Mouse (Mus musculus) heart, postnatal 0 days (tissue): ENCODE results near the gene Bsnd. TPM values are rescaled to one million over a fixed set of nuclear protein-coding genes. Genes with fewer than 3 reads are reported as not detected.

Experiments used
- ATAC-seq: fragments of 200-750 bp; cut with Nextera tagmentation; 2 replicates; pipeline ENCODE4 v1.8.0; 2017; ENCODE audit warnings: low read depth, moderate number of reproducible peaks, moderate library complexity; ENCODE audit not compliant: insufficient read depth
- DNase-seq: peaks from one replicate; pipeline ENCODE4 v3.0.0-alpha.2; 2016; ENCODE audit warnings: low spot score
- H3K27ac ChIP-seq: fragments of 300-500 bp; sonication (generic); 2 replicates; pipeline ENCODE4 v1.5.1; 2014; ENCODE audit warnings: low read depth, mild to moderate bottlenecking
- H3K27me3 ChIP-seq: fragments of 300-500 bp; sonication (generic); 2 replicates; pipeline ENCODE4 v1.6.1; 2014; ENCODE audit warnings: low read length, mixed read lengths; ENCODE audit not compliant: control insufficient read depth, insufficient read depth
- H3K36me3 ChIP-seq: fragments of 300-500 bp; sonication (generic); replicated peaks from 2 replicates; pipeline ENCODE4 v1.6.1; 2014; ENCODE audit warnings: low read length, mixed read lengths; ENCODE audit not compliant: control insufficient read depth, insufficient read depth
- H3K4me1 ChIP-seq: fragments of 300-500 bp; sonication (generic); 2 replicates; pipeline ENCODE4 v1.6.1; 2014; ENCODE audit warnings: antibody characterized with exemption; ENCODE audit not compliant: control insufficient read depth, insufficient read depth
- H3K4me2 ChIP-seq: fragments of 300-500 bp; sonication (generic); 2 replicates; pipeline ENCODE4 v1.6.1; 2014; ENCODE audit warnings: low read depth, mild to moderate bottlenecking, low read length, moderate library complexity
- H3K4me3 ChIP-seq: fragments of 300-500 bp; sonication (generic); 2 replicates; pipeline ENCODE4 v1.5.1; 2014; ENCODE audit warnings: low read depth, low read length
- H3K9ac ChIP-seq: fragments of 300-500 bp; sonication (generic); replicated peaks from 2 replicates; pipeline ENCODE4 v1.6.1; 2014; ENCODE audit warnings: low read depth, low read length, mixed read lengths
- H3K9me3 ChIP-seq: fragments of 300-500 bp; sonication (generic); replicated peaks from 2 replicates; pipeline ENCODE4 v1.6.1; 2016; ENCODE audit warnings: low read length; ENCODE audit not compliant: control insufficient read depth
- CTCF ChIP-seq: IDR thresholded peaks from 2 replicates; pipeline ENCODE4 v1.5.1; 2016; ENCODE audit warnings: antibody characterized with exemption, control low read depth, low read depth
- EP300 ChIP-seq: IDR thresholded peaks from 2 replicates; pipeline ENCODE4 v1.6.1; 2016; ENCODE audit warnings: antibody characterized with exemption, low read depth
- WGBS: fragments of 180-500 bp; shearing (Covaris S2); extraction: QIAGEN DNeasy Blood & Tissue Kit; methylation state at CpG from one replicate; pipeline ENCODE4 v1.1.7; 2014; 5-methylcytosine and 5-hydroxymethylcytosine counted together
- polyA plus RNA-seq: library from polyadenylated mRNA; unstranded; fragments of >200 nt; fragmentation: Nextera tagmentation; extraction: Ambion mirVana; gene quantifications from 2 replicates; pipeline ENCODE4 v1.2.1, GENCODE M21; 2015
- total RNA-seq: library from RNA; depleted of rRNA; stranded (reverse); fragments of >200 nt; gene quantifications from 2 replicates; pipeline ENCODE4 v1.2.3, GENCODE M21; 2014; ENCODE audit warnings: low replicate concordance; rRNA removed

Bsnd gene
- total RNA-seq (0.15 TPM in 1 of 2 replicates, not detected in the other), polyA plus RNA-seq (not detected in 2 replicates)

- no peak for DNase-seq
- peaks cover 8% of the 10 kb centered on the region; the same call in 1 of the 2 replicates for H3K27me3 ChIP-seq
- H3K36me3 ChIP-seq: no peaks in the 10 kb centered on the region
- no peak within 1 kb of the TSS for H3K27ac ChIP-seq
- TF ChIP-seq EP300 (no peak), CTCF (no peak)
- no peaks in the 10 kb centered on the region for H3K4me1 ChIP-seq
- ATAC-seq: no peak
- no peaks in the 10 kb centered on the region for H3K9me3 ChIP-seq
- 64% methylated on average over 3 of the region's 3 CpGs for WGBS
- H3K9ac ChIP-seq: no peak within 1 kb of the TSS
- H3K4me3 ChIP-seq: no peak within 1 kb of the TSS
- H3K4me2 ChIP-seq: no peak within 1 kb of the TSS
Measured at GRCm38 (mm10) chr4:106492116-106492515, at the start of gene Bsnd. TSS of gene Bsnd (minus strand) at chr4:106492283.

GRCm38 (mm10) chr4:106541491-106541890 is 49.4 kb upstream of the Bsnd start:
- H3K36me3 ChIP-seq: no peaks in the 10 kb centered on the region
- no peak overlapping the region for H3K27ac ChIP-seq
- H3K4me3 ChIP-seq: no peak overlapping the region
- no peak overlapping the region for H3K9ac ChIP-seq
- H3K4me2 ChIP-seq: no peak overlapping the region
- 55% methylated on average over 3 of the region's 3 CpGs for WGBS
- H3K27me3 ChIP-seq: peaks cover 11% of the 10 kb centered on the region
- DNase-seq (no peak), ATAC-seq (no peak)
- H3K4me1 ChIP-seq: peaks cover 10% of the 10 kb centered on the region; the same call in 1 of the 2 replicates
- H3K9me3 ChIP-seq: no peaks in the 10 kb centered on the region
- TF ChIP-seq EP300 (no peak), CTCF (no peak)

DNA sequence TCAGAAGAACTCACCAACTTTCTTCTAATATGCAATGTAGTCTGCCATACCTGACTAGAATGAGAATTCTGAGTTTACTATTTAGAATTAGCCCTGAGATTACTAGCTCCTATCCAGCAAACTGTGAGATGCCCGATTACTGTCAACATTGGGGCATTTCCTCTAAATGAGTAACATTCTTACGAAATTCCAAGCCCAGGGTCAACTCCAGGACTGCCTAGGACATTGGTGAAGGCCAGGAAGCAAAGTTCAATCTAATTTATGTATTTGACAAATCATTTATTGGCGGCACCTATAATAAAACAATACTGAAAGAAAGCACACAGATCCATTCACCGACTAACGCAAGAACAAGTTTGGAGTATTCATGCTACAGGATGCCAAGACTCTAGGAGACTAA is 47.7 kb upstream of the Bsnd start:
- DNase-seq (no peak), ATAC-seq (no peak)
- Histone ChIP-seq H3K27ac (no peak overlapping the region), H3K4me1 (0 out of 2 replicates have a peak, but pooled peaks cover under 1% of the 10 kb centered on the region), H3K9me3 (no peaks in the 10 kb centered on the region), H3K9ac (no peak overlapping the region), H3K27me3 (peaks cover 11% of the 10 kb centered on the region), H3K36me3 (no peaks in the 10 kb centered on the region), H3K4me3 (no peak overlapping the region), H3K4me2 (no peak overlapping the region)
- WGBS: 78% methylated on average over 5 of the region's 5 CpGs
- TF ChIP-seq CTCF (no peak), EP300 (no peak)

GRCm38 (mm10) chr4:106534256-106534655 is 42.2 kb upstream of the Bsnd start:
- Histone ChIP-seq H3K4me2 (no peak overlapping the region), H3K27ac (no peak overlapping the region), H3K4me3 (no peak overlapping the region), H3K36me3 (no peaks in the 10 kb centered on the region), H3K9ac (no peak overlapping the region), H3K27me3 (peaks cover 3% of the 10 kb centered on the region; the same call in 1 of the 2 replicates), H3K4me1 (no peaks in the 10 kb centered on the region), H3K9me3 (no peaks in the 10 kb centered on the region)
- 32% methylated on average over 7 of the region's 7 CpGs for WGBS
- ATAC-seq: no peak
- TF ChIP-seq CTCF (no peak), EP300 (no peak)
- DNase-seq: no peak

GRCm38 (mm10) chr4:106533421-106534080 is 41.5 kb upstream of the Bsnd start:
- H3K36me3 ChIP-seq: no peaks in the 10 kb centered on the region
- DNase-seq: no peak
- H3K4me2 ChIP-seq: no peak overlapping the region
- no peaks in the 10 kb centered on the region for H3K9me3 ChIP-seq
- H3K4me3 ChIP-seq: no peak overlapping the region
- ATAC-seq: no peak
- H3K4me1 ChIP-seq: no peaks in the 10 kb centered on the region
- TF ChIP-seq CTCF (peak; percentile 37), EP300 (no peak)
- peaks cover 3% of the 10 kb centered on the region; the same call in 1 of the 2 replicates for H3K27me3 ChIP-seq
- WGBS: 37% methylated on average over 7 of the region's 7 CpGs
- no peak overlapping the region for H3K9ac ChIP-seq
- H3K27ac ChIP-seq: no peak overlapping the region; the same call in 1 of the 2 replicates

- Histone ChIP-seq H3K27ac (no peak overlapping the region), H3K36me3 (no peaks in the 10 kb centered on the region), H3K4me3 (no peak overlapping the region), H3K9ac (no peak overlapping the region), H3K4me1 (no peaks in the 10 kb centered on the region), H3K4me2 (no peak overlapping the region), H3K27me3 (no peaks in the 10 kb centered on the region), H3K9me3 (no peaks in the 10 kb centered on the region)
- DNase-seq: no peak
- TF ChIP-seq EP300 (no peak), CTCF (no peak)
- ATAC-seq: no peak
- 62% methylated on average over 9 of the region's 9 CpGs for WGBS
Measured at GRCm38 (mm10) chr4:106530113-106530482, 38.0 kb upstream of the Bsnd start.
